Mouse (Mus musculus): Measurements from ENCODE around the gene Galm. TPM values are rescaled to one million over a fixed set of nuclear protein-coding genes. Genes with fewer than 3 reads are reported as not detected.

The Galm gene
- 1.6 and 3.6 TPM in 2 replicates for polyA plus RNA-seq (2021; fragmentation: Nextera tagmentation)
- long read RNA-seq, experiment 1, partial matches to known transcripts: 3 of 5 reads
- long read RNA-seq, experiment 1, other reads (novel, unspliced or antisense): 0 of 5 reads
- long read RNA-seq, experiment 2, transcript Galm-201 (7 exons, 2,314 nt): major isoform, 14 of 15 reads
- long read RNA-seq, experiment 2, partial matches to known transcripts: 1 of 15 reads
- long read RNA-seq, experiment 2, other reads (novel, unspliced or antisense): 0 of 15 reads

GRCm38 (mm10) chr17:80127331-80128251 is at the start of gene Galm:
TSS of gene Galm (plus strand) at chr17:80127471.

GRCm38 (mm10) chr17:80206671-80207581 is 79.7 kb downstream of the Galm start, which contains the start of the genes Srsf7 and Ttc39d:
TSS of gene Srsf7 (minus strand) at chr17:80207307.
TSS of gene Ttc39d (plus strand) at chr17:80207460.

GRCm38 (mm10) chr17:80224326-80225116 is 97.2 kb downstream of the Galm start, which contains the start of gene Gemin6:
TSS of gene Gemin6 (plus strand) at chr17:80224441.

Other genes starting within 250 kb of the Galm start
- gene Atl2, start 231.3 kb upstream of the Galm start, polyA plus RNA-seq (2021; fragmentation: Nextera tagmentation): 13.9 and 16.1 TPM in 2 replicates
- 24.5 and 26.9 TPM in 2 replicates for gene Hnrnpll, start 65.1 kb upstream of the Galm start, polyA plus RNA-seq (2021; fragmentation: Nextera tagmentation)
- gene Srsf7, start 79.8 kb downstream of the Galm start, polyA plus RNA-seq (2021; fragmentation: Nextera tagmentation): 26.5 and 26.9 TPM in 2 replicates
- 0.20 and 0.26 TPM in 2 replicates for gene Ttc39d, start 80.0 kb downstream of the Galm start, polyA plus RNA-seq (2021; fragmentation: Nextera tagmentation)
- gene Gemin6, start 97.0 kb downstream of the Galm start, polyA plus RNA-seq (2021; fragmentation: Nextera tagmentation): 9.4 and 12.4 TPM in 2 replicates
- gene Morn2, start 162.7 kb downstream of the Galm start, polyA plus RNA-seq (2021; fragmentation: Nextera tagmentation): 56.0 and 68.9 TPM in 2 replicates
- gene Dhx57, start 163.0 kb downstream of the Galm start, polyA plus RNA-seq (2021; fragmentation: Nextera tagmentation): 4.7 and 5.5 TPM in 2 replicates
- gene Arhgef33, start 179.9 kb downstream of the Galm start, polyA plus RNA-seq (2021; fragmentation: Nextera tagmentation): 1.1 and 1.2 TPM in 2 replicates
- gene Gm10190, start 246.1 kb downstream of the Galm start, polyA plus RNA-seq (2021; fragmentation: Nextera tagmentation): 1.0 TPM in 1 of 2 replicates, not detected in the other

All from layer of hippocampus, adult 6 months (tissue).